Mouse (Mus musculus): ENCODE results near the gene Gadd45g.

DNA sequence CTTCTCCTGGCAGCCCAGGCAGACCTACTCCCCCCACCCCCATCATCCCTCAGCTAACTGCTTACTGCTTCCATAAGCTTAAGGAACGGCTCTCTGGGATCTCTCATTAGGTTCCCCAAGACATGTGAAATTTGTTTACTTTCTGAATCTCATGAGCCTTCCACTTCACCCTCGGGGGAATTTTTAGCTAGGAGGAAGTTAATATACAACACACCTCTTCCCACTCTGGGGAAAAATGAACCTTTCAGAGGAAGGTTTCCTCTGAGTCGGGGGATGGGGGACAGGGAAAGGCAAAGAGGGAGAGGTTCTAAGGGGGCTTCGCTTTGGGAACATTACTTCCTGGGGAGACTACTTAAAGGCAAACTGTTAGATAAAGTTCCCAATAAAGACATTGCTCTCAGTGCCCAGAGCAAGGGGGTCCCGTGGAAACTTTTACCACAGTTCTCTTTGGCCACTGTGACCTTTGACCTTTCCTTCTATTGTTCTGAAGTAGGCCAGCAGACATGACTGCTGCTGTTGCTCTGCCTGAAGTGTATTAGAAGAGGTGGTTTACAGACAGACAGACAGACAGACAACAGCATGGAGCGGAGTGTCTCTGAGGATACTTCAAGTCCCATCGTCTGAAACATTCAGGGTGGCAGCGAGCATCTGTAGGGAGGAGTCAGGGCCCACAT is 22.5 kb upstream of the Gadd45g start:
- TF ChIP-seq FLI1 (IDR thresholded peaks at IDR 0.05; ENCODE audit: low read length) (no peak), GATA1 (IDR thresholded peaks at IDR 0.05; ENCODE audit: borderline replicate concordance, low read length) (no peak)
